Comparison of ENCODE assay signal across 11 mouse cellular contexts in the genomic region with DNA sequence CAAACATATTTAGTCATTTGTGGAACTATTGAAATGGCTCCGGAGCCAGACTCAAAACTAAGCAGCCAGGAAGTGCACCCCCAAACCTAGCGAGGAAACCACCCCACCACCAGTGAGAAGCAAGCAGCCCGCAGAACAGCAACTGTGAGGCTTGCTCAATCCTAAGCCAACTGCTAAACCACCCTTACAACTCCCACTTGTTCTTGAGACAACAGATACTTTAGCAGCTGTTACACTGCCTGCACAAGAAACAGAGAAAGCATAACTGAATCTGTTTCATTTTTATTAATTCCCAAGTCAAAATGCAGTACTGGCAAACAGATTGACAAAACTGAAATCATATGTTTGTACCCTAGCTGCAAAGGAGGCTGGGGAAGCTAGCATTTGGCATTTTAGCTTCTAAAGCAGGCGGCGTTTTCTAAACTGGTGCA. TPM values are rescaled to one million over a fixed set of nuclear protein-coding genes. Genes with fewer than 3 reads are reported as not detected.
A peak's percentile ranks its signal among the peaks of the same experiment; 100 is the strongest.
DNase-seq lines count a peak whose midpoint lies in the region; ATAC-seq lines count a peak whose summit lies in the region.
"Had no signal": no experiment of that assay in that cellular context is flagged by ENCODE, and none has a peak within 500 bp of the region (broad histone marks: within the 10 kb centered on the region; RNA-seq: fewer than 3 reads in every experiment).

No protein-coding gene starts in this region.

- WGBS in forebrain, embryonic 13.5 days = 86% methylated on average over 5 of the region's 5 CpGs
- 89% methylated on average over 5 of the region's 5 CpGs for WGBS in forebrain, embryonic 10.5 days

- H3K27ac ChIP-seq in forebrain, embryonic 13.5 days = no peak overlapping the region
- H3K27ac ChIP-seq in forebrain, embryonic 10.5 days = no peak overlapping the region
- H3K27ac ChIP-seq: heart, embryonic 13.5 days; liver, embryonic 14.5 days had no signal

- H3K27me3 ChIP-seq in forebrain, embryonic 13.5 days = no peaks in the 10 kb centered on the region
- no peaks in the 10 kb centered on the region for H3K27me3 ChIP-seq in forebrain, embryonic 10.5 days (ENCODE audit: poor library complexity, severe bottlenecking)
- H3K27me3 ChIP-seq: heart, embryonic 13.5 days had no signal

- no peak overlapping the region for H3K9ac ChIP-seq in forebrain, embryonic 13.5 days
- H3K9ac ChIP-seq: heart, embryonic 13.5 days; liver, embryonic 14.5 days had no signal

- H3K9me3 ChIP-seq in forebrain, embryonic 13.5 days (replicated peaks) = no peaks in the 10 kb centered on the region
- H3K9me3 ChIP-seq in forebrain, embryonic 10.5 days = no peaks in the 10 kb centered on the region
- H3K9me3 ChIP-seq: heart, embryonic 13.5 days had no signal

- no peak overlapping the region for H3K4me2 ChIP-seq in forebrain, embryonic 13.5 days
- H3K4me2 ChIP-seq: heart, embryonic 13.5 days had no signal

- no peaks in the 10 kb centered on the region for H3K36me3 ChIP-seq in forebrain, embryonic 13.5 days (ENCODE audit: poor library complexity, severe bottlenecking)
- H3K36me3 ChIP-seq in forebrain, embryonic 10.5 days (replicated peaks) = no peaks in the 10 kb centered on the region
- H3K36me3 ChIP-seq: heart, embryonic 13.5 days had no signal

- no peak overlapping the region for H3K4me3 ChIP-seq in forebrain, embryonic 13.5 days
- H3K4me3 ChIP-seq in forebrain, embryonic 10.5 days = no peak overlapping the region
- H3K4me3 ChIP-seq: heart, embryonic 13.5 days had no signal

- ATAC-seq in forebrain, embryonic 13.5 days = peak; percentile 85; the same call in 1 of the 2 replicates
- ATAC-seq in common myeloid progenitor, adult 5-6 weeks (replicated peaks; ENCODE audit: low read depth, poor library complexity, severe bottlenecking) = peak; percentile 93

- H3K4me1 ChIP-seq in forebrain, embryonic 13.5 days = no peaks in the 10 kb centered on the region
- no peaks in the 10 kb centered on the region for H3K4me1 ChIP-seq in forebrain, embryonic 10.5 days
- H3K4me1 ChIP-seq: heart, embryonic 13.5 days had no signal

- no peak for DNase-seq in forebrain, embryonic 10.5 days (ENCODE audit: extremely low spot score, low spot score)
- DNase-seq in layer of hippocampus, postnatal 36 days = peak; percentile 71
- DNase-seq in right cerebral cortex, postnatal 14 days = peak; percentile 28
- DNase-seq in kidney, postnatal 36 days = no peak
- no peak for DNase-seq in embryo, embryonic 11 days
- DNase-seq in adrenal gland, postnatal 36 days = no peak
- DNase-seq: adrenal gland, postnatal 25 days had no signal

RNA-seq across cellular contexts. Expression of a gene that starts 23.2 kb away (rescaled TPM):
- polyA plus RNA-seq in forebrain, embryonic 13.5 days (2015; fragmentation: Nextera tagmentation; extraction: Ambion mirVana) = 10.8 and 14.4 TPM in 2 replicates
- polyA plus RNA-seq in forebrain, embryonic 10.5 days (2016; fragmentation: Nextera tagmentation; extraction: Ambion mirVana) = 8.6 and 9.5 TPM in 2 replicates
- total RNA-seq in common myeloid progenitor, adult 5-6 weeks (2017) = 98.3 and 107 TPM in 2 replicates
- 10 to 100 TPM; 38.5 to 39.6 TPM for total RNA-seq in layer of hippocampus, postnatal 36 days (2021)
- total RNA-seq in adrenal gland, postnatal 36 days (2021) = 10 to 100 TPM; 10.5 to 11.0 TPM

Comparison
In these comparisons a context has a peak if more than half of its experiments do, and no peak if none do; other contexts are left out.
1. DNase-seq: peak in layer of hippocampus, postnatal 36 days (2 of 2) and right cerebral cortex, postnatal 14 days (single experiment); none in forebrain, embryonic 10.5 days (single experiment), kidney, postnatal 36 days (0 of 2), embryo, embryonic 11 days (single experiment) and adrenal gland, postnatal 36 days (0 of 2).